Mouse (Mus musculus) heart, adult 2 months (tissue): ENCODE measurements around the gene Kif19a.

Source experiments
- CTCF ChIP-seq: fragments of 200-600 bp; IDR thresholded peaks from 2 replicates; pipeline ENCODE4 v1.8.1; 2022; ENCODE audit warnings: antibody characterized with exemption, mild to moderate bottlenecking, moderate library complexity
- POLR2A ChIP-seq: fragments of 200-500 bp; IDR thresholded peaks from 2 replicates; pipeline ENCODE4 v1.6.1; 2011; ENCODE audit warnings: mild to moderate bottlenecking, low read depth, low read length, control low read depth; ENCODE audit not compliant: insufficient read depth

GRCm38 (mm10) chr11:114790171-114790570 lies 25.0 kb downstream of the Kif19a start:
- TF ChIP-seq CTCF, result no peak
- TF ChIP-seq POLR2A, result no peak
